Mouse (Mus musculus): Measurements from ENCODE around the gene Sh3d19. TPM values are rescaled to one million over a fixed set of nuclear protein-coding genes. Genes with fewer than 3 reads are reported as not detected.
A peak's percentile ranks its signal among the peaks of the same experiment; 100 is the strongest.

Sh3d19 gene
- polyA plus RNA-seq (2012; fragmentation: generic; extraction: Trizol): 5.7 TPM
- long read RNA-seq, experiment 1, partial matches to known transcripts: 1 of 5 reads
- long read RNA-seq, experiment 1, other reads (novel, unspliced or antisense): 0 of 5 reads
- long read RNA-seq, experiment 2, full-length matches to known transcripts: 4 of 6 reads
- long read RNA-seq, experiment 2, partial matches to known transcripts: 1 of 6 reads
- long read RNA-seq, experiment 2, other reads (novel, unspliced or antisense): 1 of 6 reads

- Histone ChIP-seq H3K79me2 (ENCODE audit: control insufficient read depth, insufficient read depth) (peaks cover 13% of the 10 kb centered on the region), H3K36me3 (ENCODE audit: control insufficient read depth, insufficient read depth) (no peaks in the 10 kb centered on the region), H3K27me3 (ENCODE audit: control insufficient read depth, insufficient read depth, insufficient read length) (no peaks in the 10 kb centered on the region), H3K79me3 (ENCODE audit: low read depth) (no peaks in the 10 kb centered on the region), H3K4me3 (ENCODE audit: insufficient read depth, poor library complexity, severe bottlenecking) (peak within 1 kb of the TSS; percentile 46), H3ac (ENCODE audit: control insufficient read depth, insufficient read length, low read depth) (peak within 1 kb of the TSS; percentile 82)
- TF ChIP-seq FOSL1 (IDR thresholded peaks at IDR 0.05; ENCODE audit: insufficient read depth, low read length, poor library complexity, severe bottlenecking): no peak
- TF ChIP-seq CEBPB (IDR thresholded peaks at IDR 0.05; ENCODE audit: low read depth): peak; percentile 57
Measured at GRCm38 (mm10) chr3:85970742-85971598, at the start of gene Sh3d19. TSS of gene Sh3d19 (plus strand) at chr3:85971109.

DNA sequence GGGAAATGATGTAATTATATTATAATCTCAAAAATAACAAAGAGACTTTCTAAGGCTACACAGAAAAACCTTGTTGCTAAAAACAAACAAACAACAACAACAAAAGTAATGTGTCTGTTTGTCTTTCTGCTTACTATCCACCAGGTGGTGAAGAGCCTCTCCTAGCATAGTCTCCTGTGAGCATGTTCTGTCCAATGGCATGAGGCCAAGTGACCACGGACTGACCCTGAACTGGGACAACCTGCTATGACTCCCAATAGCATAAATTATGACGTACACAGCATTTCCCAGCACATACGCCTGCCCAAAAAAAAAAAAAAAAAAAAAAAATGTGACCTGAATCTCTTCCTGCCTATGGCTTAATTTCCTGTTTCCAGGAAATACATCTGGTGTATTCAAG, 48.6 kb upstream of the Sh3d19 start:
- Histone ChIP-seq H3K79me2 (ENCODE audit: control insufficient read depth, insufficient read depth) (no peaks in the 10 kb centered on the region), H3K27me3 (ENCODE audit: control insufficient read depth, insufficient read depth, insufficient read length) (no peaks in the 10 kb centered on the region), H3K36me3 (ENCODE audit: control insufficient read depth, insufficient read depth) (no peaks in the 10 kb centered on the region), H3ac (ENCODE audit: control insufficient read depth, insufficient read length, low read depth) (no peak overlapping the region), H3K4me3 (ENCODE audit: insufficient read depth, poor library complexity, severe bottlenecking) (no peak overlapping the region), H3K79me3 (ENCODE audit: low read depth) (no peaks in the 10 kb centered on the region)
- no peak for TF ChIP-seq USF1 (IDR thresholded peaks at IDR 0.05; ENCODE audit: low read depth)
- TF ChIP-seq FOSL1 (IDR thresholded peaks at IDR 0.05; ENCODE audit: insufficient read depth, low read length, poor library complexity, severe bottlenecking): no peak
- no peak for TF ChIP-seq MYOD1 (IDR thresholded peaks at IDR 0.05; ENCODE audit: control insufficient read depth, insufficient read length, low read depth)
- no peak for TF ChIP-seq MAX (IDR thresholded peaks at IDR 0.05)
- no peak for TF ChIP-seq MYOG (IDR thresholded peaks at IDR 0.05; ENCODE audit: control insufficient read depth, extremely low read depth, insufficient read length)
- no peak for TF ChIP-seq CEBPB (IDR thresholded peaks at IDR 0.05; ENCODE audit: low read depth)

- Histone ChIP-seq H3K36me3 (ENCODE audit: control insufficient read depth, insufficient read depth) (no peaks in the 10 kb centered on the region), H3ac (ENCODE audit: control insufficient read depth, insufficient read length, low read depth) (no peak overlapping the region)
- TF ChIP-seq MYOG (IDR thresholded peaks at IDR 0.05; ENCODE audit: control insufficient read depth, extremely low read depth, insufficient read length) (no peak), FOSL1 (IDR thresholded peaks at IDR 0.05; ENCODE audit: insufficient read depth, low read length, poor library complexity, severe bottlenecking) (no peak), MYOD1 (IDR thresholded peaks at IDR 0.05; ENCODE audit: control insufficient read depth, insufficient read length, low read depth) (no peak), MAX (IDR thresholded peaks at IDR 0.05) (no peak), CEBPB (IDR thresholded peaks at IDR 0.05; ENCODE audit: low read depth) (no peak), USF1 (IDR thresholded peaks at IDR 0.05; ENCODE audit: low read depth) (no peak)
Measured at GRCm38 (mm10) chr3:85923343-85923742, 47.6 kb upstream of the Sh3d19 start.

GRCm38 (mm10) chr3:85923954-85924945, 46.7 kb upstream of the Sh3d19 start:
- H3K36me3 ChIP-seq (ENCODE audit: control insufficient read depth, insufficient read depth): no peaks in the 10 kb centered on the region
- no peaks in the 10 kb centered on the region for H3K27me3 ChIP-seq (ENCODE audit: control insufficient read depth, insufficient read depth, insufficient read length)
- no peaks in the 10 kb centered on the region for H3K79me2 ChIP-seq (ENCODE audit: control insufficient read depth, insufficient read depth)
- H3ac ChIP-seq (ENCODE audit: control insufficient read depth, insufficient read length, low read depth): no peak overlapping the region
- peak; percentile 66 for TF ChIP-seq CTCF (IDR thresholded peaks at IDR 0.05; ENCODE audit: control insufficient read depth, insufficient read depth, insufficient read length)
- TF ChIP-seq MYOD1 (IDR thresholded peaks at IDR 0.05; ENCODE audit: control insufficient read depth, insufficient read length, low read depth): no peak
- TF ChIP-seq CEBPB (IDR thresholded peaks at IDR 0.05; ENCODE audit: low read depth): no peak
- H3K4me3 ChIP-seq (ENCODE audit: insufficient read depth, poor library complexity, severe bottlenecking): no peak overlapping the region
- no peaks in the 10 kb centered on the region for H3K79me3 ChIP-seq (ENCODE audit: low read depth)

More at GRCm38 (mm10) chr3:85923343-85923742, 47.6 kb upstream of the Sh3d19 start:
- no peaks in the 10 kb centered on the region for H3K79me2 ChIP-seq (ENCODE audit: control insufficient read depth, insufficient read depth)
- no peaks in the 10 kb centered on the region for H3K27me3 ChIP-seq (ENCODE audit: control insufficient read depth, insufficient read depth, insufficient read length)
- H3K79me3 ChIP-seq (ENCODE audit: low read depth): no peaks in the 10 kb centered on the region
- H3K4me3 ChIP-seq (ENCODE audit: insufficient read depth, poor library complexity, severe bottlenecking): no peak overlapping the region

DNA sequence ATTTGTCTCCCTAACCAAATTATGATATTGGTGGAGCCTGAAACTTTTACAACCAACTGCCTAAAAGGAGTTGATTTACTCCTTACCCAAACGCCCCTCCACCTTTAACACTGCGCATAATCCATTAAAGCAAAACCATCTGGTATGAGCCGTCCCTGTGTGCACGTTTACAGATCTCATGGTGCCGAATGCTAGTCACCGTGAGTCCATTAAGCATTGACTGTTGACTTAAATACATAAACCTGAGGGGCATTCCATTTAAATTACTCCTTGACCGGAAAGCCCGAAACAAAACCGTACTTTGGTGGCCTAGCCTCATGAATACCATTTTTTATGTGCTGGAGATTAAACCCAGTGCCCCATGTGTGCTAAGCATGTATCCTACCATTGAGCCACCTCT, 43.6 kb upstream of the Sh3d19 start:
- no peaks in the 10 kb centered on the region for H3K36me3 ChIP-seq (ENCODE audit: control insufficient read depth, insufficient read depth)
- H3K79me3 ChIP-seq (ENCODE audit: low read depth): no peaks in the 10 kb centered on the region
- no peak overlapping the region for H3K4me3 ChIP-seq (ENCODE audit: insufficient read depth, poor library complexity, severe bottlenecking)
- no peaks in the 10 kb centered on the region for H3K79me2 ChIP-seq (ENCODE audit: control insufficient read depth, insufficient read depth)
- H3ac ChIP-seq (ENCODE audit: control insufficient read depth, insufficient read length, low read depth): no peak overlapping the region
- no peaks in the 10 kb centered on the region for H3K27me3 ChIP-seq (ENCODE audit: control insufficient read depth, insufficient read depth, insufficient read length)
- TF ChIP-seq CEBPB (IDR thresholded peaks at IDR 0.05; ENCODE audit: low read depth) (no peak), MYOG (IDR thresholded peaks at IDR 0.05; ENCODE audit: control insufficient read depth, extremely low read depth, insufficient read length) (no peak)

All from C2C12 (cell line).